Mouse (Mus musculus) CH12.LX (cell line): ENCODE results near the gene Pls1. TPM values are rescaled to one million over a fixed set of nuclear protein-coding genes. Genes with fewer than 3 reads are reported as not detected.

ENCODE experiments used
- DNase-seq: peaks from one replicate; pipeline ENCODE4 v3.0.0-alpha.2; 2013; ENCODE audit errors: extremely low read depth
- H3K27ac ChIP-seq: 2 replicates; pipeline ENCODE4 v1.5.1; 2012; ENCODE audit warnings: low read depth, mild to moderate bottlenecking, control low read depth, moderate library complexity; ENCODE audit not compliant: insufficient read depth
- H3K27me3 ChIP-seq: replicated peaks from 2 replicates; pipeline ENCODE3; 2012; ENCODE audit warnings: inconsistent platforms
- H3K36me3 ChIP-seq, 2 experiments: replicated peaks in 1 of 2; 2 replicates each; pipeline versions ENCODE3 to v1.6.1; 2012; ENCODE audit warnings: inconsistent platforms in 1 of 2, low read length in 1 of 2, mild to moderate bottlenecking in 1 of 2, mixed read lengths in 1 of 2, moderate library complexity in 1 of 2; ENCODE audit not compliant: control insufficient read depth in 1 of 2, insufficient read depth in 1 of 2
- H3K4me1 ChIP-seq, 2 experiments: 2 replicates each; pipeline ENCODE4 v1.6.1; 2012; ENCODE audit warnings: inconsistent platforms in 1 of 2, moderate library complexity in 1 of 2; ENCODE audit not compliant: insufficient read depth in 2 of 2, control insufficient read depth in 1 of 2
- H3K4me2 ChIP-seq: 2 replicates; pipeline ENCODE4 v1.6.1; 2012; ENCODE audit warnings: low read depth, mild to moderate bottlenecking, control low read depth; ENCODE audit not compliant: poor library complexity, insufficient read depth, severe bottlenecking
- H3K4me3 ChIP-seq, 3 experiments: fragments of 150-350 bp in 1 of 3; sonication (generic) in 1 of 3; replicated peaks in 1 of 3; 2 replicates each; pipeline versions ENCODE3 to v1.5.1; 2011 to 2012; ENCODE audit warnings: low read depth in 2 of 3, low read length in 2 of 3, mild to moderate bottlenecking in 2 of 3, moderate library complexity in 2 of 3, control low read depth in 1 of 3, improper control_type of control experiment in 1 of 3, inconsistent platforms in 1 of 3, mixed read lengths in 1 of 3; ENCODE audit not compliant: poor library complexity in 1 of 3
- H3K79me2 ChIP-seq: replicated peaks from 2 replicates; pipeline ENCODE4 v1.6.1; 2012; ENCODE audit warnings: mild to moderate bottlenecking, moderate library complexity; ENCODE audit not compliant: control insufficient read depth, poor library complexity, insufficient read depth, severe bottlenecking; ENCODE audit errors: extremely low read depth
- H3K9ac ChIP-seq: 2 replicates; pipeline ENCODE4 v1.6.1; 2012; ENCODE audit warnings: low read depth, mild to moderate bottlenecking, control low read depth, moderate library complexity; ENCODE audit not compliant: insufficient read depth
- H3K9me3 ChIP-seq: replicated peaks from 2 replicates; pipeline ENCODE3; 2012; ENCODE audit warnings: low read length, inconsistent platforms, mixed read lengths
- BHLHE40 ChIP-seq: IDR thresholded peaks from 2 replicates; pipeline ENCODE4 v1.6.1; 2011; ENCODE audit warnings: mild to moderate bottlenecking, low read depth, low read length, improper control_type of control experiment
- ETS1 ChIP-seq: conservative IDR thresholded peaks from 2 replicates; pipeline ENCODE4 v1.6.1; 2012; ENCODE audit warnings: low read depth, mild to moderate bottlenecking, inconsistent platforms, low read length, improper control_type of control experiment, moderate library complexity
- HCFC1 ChIP-seq: IDR thresholded peaks from 2 replicates; pipeline ENCODE4 v1.6.1; 2012; ENCODE audit warnings: low read depth, mild to moderate bottlenecking, inconsistent platforms, low read length, improper control_type of control experiment
- JUND ChIP-seq: conservative IDR thresholded peaks from 2 replicates; pipeline ENCODE4 v1.6.1; 2011; ENCODE audit warnings: low read depth, low read length, improper control_type of control experiment
- KAT2A ChIP-seq: IDR thresholded peaks from 2 replicates; pipeline ENCODE4 v1.6.1; 2012; ENCODE audit warnings: low read length, improper control_type of control experiment, inconsistent platforms; ENCODE audit not compliant: insufficient replicate concordance
- MAFK ChIP-seq: IDR thresholded peaks from 2 replicates; pipeline ENCODE4 v1.6.1; 2011; ENCODE audit warnings: low read length, improper control_type of control experiment; ENCODE audit not compliant: insufficient replicate concordance
- MAZ ChIP-seq: IDR thresholded peaks from 2 replicates; pipeline ENCODE4 v1.6.1; 2012; ENCODE audit warnings: low read depth, mild to moderate bottlenecking, inconsistent platforms, low read length, improper control_type of control experiment, moderate library complexity
- MEF2A ChIP-seq: IDR thresholded peaks from 2 replicates; pipeline ENCODE4 v1.6.1; 2014; ENCODE audit warnings: low read depth, mild to moderate bottlenecking, inconsistent platforms, low read length, improper control_type of control experiment, borderline replicate concordance
- RAD21 ChIP-seq: IDR thresholded peaks from 2 replicates; pipeline ENCODE4 v1.6.1; 2011; ENCODE audit warnings: low read depth, mild to moderate bottlenecking, low read length, improper control_type of control experiment, moderate library complexity
- RCOR1 ChIP-seq: conservative IDR thresholded peaks from 2 replicates; pipeline ENCODE4 v1.6.1; 2012; ENCODE audit warnings: low read depth, mild to moderate bottlenecking, inconsistent platforms, low read length, improper control_type of control experiment
- SIN3A ChIP-seq: IDR thresholded peaks from 2 replicates; pipeline ENCODE4 v1.6.1; 2012; ENCODE audit warnings: low read length, improper control_type of control experiment, inconsistent platforms
- TBP ChIP-seq: conservative IDR thresholded peaks from 2 replicates; pipeline ENCODE4 v1.6.1; 2011; ENCODE audit warnings: low read depth, low read length, improper control_type of control experiment
- TCF12 ChIP-seq: IDR thresholded peaks from 2 replicates; pipeline ENCODE4 v1.6.1; 2014; ENCODE audit warnings: low read depth, mild to moderate bottlenecking, inconsistent platforms, low read length, improper control_type of control experiment
- ZC3H11A ChIP-seq: IDR thresholded peaks from 2 replicates; pipeline ENCODE4 v1.6.1; 2012; ENCODE audit warnings: low read depth, mild to moderate bottlenecking, inconsistent platforms, low read length, improper control_type of control experiment
- dilution Hi-C: fragments of 300-500 bp; cut with MboI; formaldehyde crosslinking; loops from 2 replicates; pipeline ENCODE4 v1.14.3; 2020; ENCODE audit warnings: low sequenced_read_pairs; ENCODE audit not compliant: extremely low pct_unique_long_range_greater_than_20kb, extremely low pct_ligation_motif_present
- in situ Hi-C: fragments of 300-500 bp; cut with MboI; formaldehyde crosslinking; loops from 3 replicates; pipeline ENCODE4 v1.14.3; 2019; ENCODE audit warnings: low sequenced_read_pairs, low pct_ligation_motif_present, low pct_unique_long_range_greater_than_20kb, mixed read lengths
- polyA plus RNA-seq: library from polyadenylated mRNA; unstranded; fragments of >175 nt; gene quantifications from 2 replicates; pipeline ENCODE4 v1.2.1, GENCODE M21; 2012; ENCODE audit warnings: low read depth; ENCODE audit not compliant: insufficient read length
- total RNA-seq, 2 experiments: library from RNA; depleted of rRNA; stranded (reverse); fragments of 300-350 nt in 1 of 2; fragments of >200 nt in 1 of 2; gene quantifications; 2 replicates each; pipeline ENCODE4 v1.2.3; 2012 to 2014

Gene Pls1
- total and polyA plus RNA-seq, 3 experiments: 0.08 to 0.56 (median 0.40) TPM

DNA sequence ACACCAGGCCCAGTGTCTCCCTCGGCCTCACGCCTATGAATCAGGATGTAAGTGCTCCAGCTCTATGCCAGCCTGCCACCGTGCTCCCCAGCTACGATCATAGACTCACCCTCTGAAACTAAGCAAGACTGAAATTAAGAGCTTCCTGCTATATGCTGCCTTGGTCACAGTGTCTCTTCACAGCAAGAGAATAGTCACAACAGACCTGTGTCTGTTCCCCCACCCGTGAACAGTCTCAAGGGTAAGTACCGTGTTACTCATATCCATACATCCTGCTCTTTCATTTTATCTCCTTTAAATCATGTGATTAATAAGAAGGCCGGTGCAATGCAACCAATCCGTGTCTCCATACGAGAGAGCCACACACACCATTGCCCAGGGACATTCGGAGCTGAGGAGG lies 9.4 kb downstream of the Pls1 start:
- DNase-seq: no peak
- no peak overlapping the region for H3K9ac ChIP-seq
- H3K36me3 ChIP-seq: no peaks in the 10 kb centered on the region
- no peak overlapping the region for H3K4me2 ChIP-seq
- H3K27ac ChIP-seq: no peak overlapping the region
- dilution Hi-C loops: no loop called here
- H3K79me2 ChIP-seq: no peaks in the 10 kb centered on the region
- no peak for TF ChIP-seq HCFC1
- no peak for TF ChIP-seq MAZ
- no peak for TF ChIP-seq BHLHE40
- TF ChIP-seq ETS1: no peak
- TF ChIP-seq MAFK: no peak
- no peak for TF ChIP-seq ZC3H11A
- no peak for TF ChIP-seq TCF12
- TF ChIP-seq KAT2A: no peak
- TF ChIP-seq TBP: no peak
- H3K9me3 ChIP-seq: no peaks in the 10 kb centered on the region
- H3K4me3 ChIP-seq: no peak overlapping the region
- peaks cover 6 to 26% of the 10 kb centered on the region in 2 experiments for H3K4me1 ChIP-seq
- no peaks in the 10 kb centered on the region for H3K27me3 ChIP-seq
- in situ Hi-C loops: loop anchor here (25.0 kb wide), 1 partner anchor 148 kb away; no protein-coding TSS in a partner anchor

DNA sequence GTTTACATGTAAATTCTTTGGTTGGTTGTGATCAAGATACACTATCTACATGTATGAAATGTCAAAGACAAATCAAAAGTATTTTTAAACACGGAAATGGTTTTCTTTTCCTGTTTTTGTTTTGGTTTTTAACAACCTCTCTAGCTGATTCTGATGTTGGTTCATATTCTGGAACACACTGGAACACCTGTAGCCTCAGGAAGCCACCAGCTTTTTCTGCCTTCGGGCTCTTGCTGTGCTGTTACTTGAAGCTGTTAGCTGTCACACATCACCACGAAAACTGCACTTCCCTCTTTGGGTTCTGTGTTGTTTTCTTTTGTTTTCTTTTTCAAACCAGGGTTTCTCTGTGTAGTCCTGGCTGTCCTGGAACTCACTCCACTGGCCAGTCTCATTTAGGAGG lies 10.3 kb downstream of the Pls1 start:
- Histone ChIP-seq H3K9ac (no peak overlapping the region), H3K4me2 (no peak overlapping the region), H3K4me3 (no peak overlapping the region), H3K27me3 (no peaks in the 10 kb centered on the region), H3K79me2 (no peaks in the 10 kb centered on the region), H3K4me1 (peaks cover 6 to 26% of the 10 kb centered on the region in 2 experiments), H3K27ac (no peak overlapping the region), H3K36me3 (no peaks in the 10 kb centered on the region), H3K9me3 (no peaks in the 10 kb centered on the region)
- dilution Hi-C loops: no loop called here
- in situ Hi-C loops: loop anchor here (25.0 kb wide), 1 partner anchor 147 kb away; no protein-coding TSS in a partner anchor
- no peak for DNase-seq
- TF ChIP-seq MAZ (no peak), HCFC1 (no peak), RCOR1 (no peak), MAFK (no peak), TCF12 (no peak), MEF2A (no peak), SIN3A (no peak), ZC3H11A (no peak), ETS1 (no peak), TBP (no peak), KAT2A (no peak), JUND (no peak), RAD21 (no peak)
